Mouse (Mus musculus) MEL (cell line): ENCODE results near the gene Plscr5. TPM values are rescaled to one million over a fixed set of nuclear protein-coding genes. Genes with fewer than 3 reads are reported as not detected.

ENCODE experiments used
- DNase-seq: peaks from one replicate; pipeline ENCODE4 v3.0.0; 2011; ENCODE audit warnings: low read depth, low spot score
- H3K27ac ChIP-seq: 2 replicates; pipeline ENCODE4 v1.5.1; 2012; ENCODE audit warnings: low read depth, mild to moderate bottlenecking, control low read depth, low read length, moderate library complexity; ENCODE audit not compliant: control insufficient read depth
- H3K27me3 ChIP-seq, 2 experiments: fragments of 150-350 bp in 1 of 2; sonication (generic) in 1 of 2; 2 replicates each; pipeline ENCODE4 v1.6.1; 2012; ENCODE audit warnings: low read length in 2 of 2, mild to moderate bottlenecking in 2 of 2, improper control_type of control experiment in 1 of 2, moderate library complexity in 1 of 2; ENCODE audit not compliant: insufficient read depth in 2 of 2, control insufficient read depth in 1 of 2
- H3K36me3 ChIP-seq, 2 experiments: 2 replicates each; pipeline ENCODE4 v1.6.1; 2012 to 2014; ENCODE audit warnings: low read length in 2 of 2, improper control_type of control experiment in 1 of 2, inconsistent platforms in 1 of 2, mild to moderate bottlenecking in 1 of 2; ENCODE audit not compliant: insufficient read depth in 2 of 2, control insufficient read depth in 1 of 2
- H3K4me1 ChIP-seq, 2 experiments: fragments of 150-350 bp in 1 of 2; sonication (generic) in 1 of 2; 2 replicates each; pipeline ENCODE4 v1.6.1; 2012; ENCODE audit warnings: low read length in 2 of 2, improper control_type of control experiment in 1 of 2, mild to moderate bottlenecking in 1 of 2; ENCODE audit not compliant: insufficient read depth in 2 of 2, control insufficient read depth in 1 of 2
- H3K4me3 ChIP-seq, 2 experiments: fragments of 150-350 bp in 1 of 2; sonication (generic) in 1 of 2; 2 replicates each; pipeline ENCODE4 v1.5.1; 2012; ENCODE audit warnings: low read depth in 2 of 2, low read length in 2 of 2, mild to moderate bottlenecking in 2 of 2, moderate library complexity in 2 of 2, control low read depth in 1 of 2, improper control_type of control experiment in 1 of 2; ENCODE audit not compliant: control insufficient read depth in 1 of 2, insufficient read depth in 1 of 2
- H3K79me2 ChIP-seq: 2 replicates; pipeline ENCODE4 v1.6.1; 2012; ENCODE audit warnings: mild to moderate bottlenecking, low read length, moderate library complexity; ENCODE audit not compliant: control insufficient read depth, poor library complexity, insufficient read depth
- H3K9ac ChIP-seq: 2 replicates; pipeline ENCODE4 v1.6.1; 2012; ENCODE audit warnings: low read depth, mild to moderate bottlenecking, control low read depth, low read length, moderate library complexity; ENCODE audit not compliant: control insufficient read depth, poor library complexity, severe bottlenecking
- H3K9me3 ChIP-seq: fragments of 150-350 bp; sonication (generic); replicated peaks from 2 replicates; pipeline ENCODE4 v1.6.1; 2012; ENCODE audit warnings: mild to moderate bottlenecking, low read length, improper control_type of control experiment, moderate library complexity; ENCODE audit not compliant: insufficient read depth
- BHLHE40 ChIP-seq: IDR thresholded peaks from 2 replicates; pipeline ENCODE4 v1.6.1; 2012; ENCODE audit warnings: low read depth, mild to moderate bottlenecking, inconsistent platforms, low read length, improper control_type of control experiment, borderline replicate concordance
- CHD1 ChIP-seq: IDR thresholded peaks from 2 replicates; pipeline ENCODE4 v1.6.1; 2012; ENCODE audit warnings: low read depth, mild to moderate bottlenecking, inconsistent platforms, low read length, improper control_type of control experiment
- CHD2 ChIP-seq: IDR thresholded peaks from 2 replicates; pipeline ENCODE4 v1.6.1; 2011; ENCODE audit warnings: low read length, improper control_type of control experiment
- CTCF ChIP-seq, 3 experiments: IDR thresholded peaks in 2 of 3; conservative IDR thresholded peaks in 1 of 3; 2 replicates each; pipeline ENCODE4 v1.5.1; 2011 to 2012; ENCODE audit warnings: low read length in 3 of 3, low read depth in 2 of 3, mild to moderate bottlenecking in 2 of 3, improper control_type of control experiment in 1 of 3, inconsistent platforms in 1 of 3, mixed read lengths in 1 of 3, moderate library complexity in 1 of 3; ENCODE audit not compliant: control insufficient read depth in 1 of 3, insufficient read depth in 1 of 3, poor library complexity in 1 of 3, severe bottlenecking in 1 of 3
- ELF1 ChIP-seq: IDR thresholded peaks from 2 replicates; pipeline ENCODE4 v1.6.1; 2014; ENCODE audit warnings: low read depth, mild to moderate bottlenecking, inconsistent platforms, low read length, improper control_type of control experiment, moderate library complexity
- EP300 ChIP-seq, 2 experiments: IDR thresholded peaks; 2 replicates each; pipeline ENCODE4 v1.6.1; 2011; ENCODE audit warnings: improper control_type of control experiment in 2 of 2, low read length in 2 of 2, low read depth in 1 of 2, mild to moderate bottlenecking in 1 of 2
- ETS1 ChIP-seq: IDR thresholded peaks from 2 replicates; pipeline ENCODE4 v1.6.1; 2012; ENCODE audit warnings: low read depth, mild to moderate bottlenecking, inconsistent platforms, low read length, improper control_type of control experiment, moderate library complexity
- GABPA ChIP-seq: IDR thresholded peaks from 2 replicates; pipeline ENCODE4 v1.6.1; 2012; ENCODE audit warnings: low read depth, mild to moderate bottlenecking, inconsistent platforms, low read length, improper control_type of control experiment, moderate library complexity
- HCFC1 ChIP-seq: IDR thresholded peaks from 2 replicates; pipeline ENCODE4 v1.6.1; 2012; ENCODE audit warnings: low read depth, mild to moderate bottlenecking, inconsistent platforms, low read length, improper control_type of control experiment, moderate library complexity
- MAFK ChIP-seq: IDR thresholded peaks from 2 replicates; pipeline ENCODE4 v1.6.1; 2011; ENCODE audit warnings: low read depth, mild to moderate bottlenecking, low read length, improper control_type of control experiment, borderline replicate concordance
- MAX ChIP-seq: IDR thresholded peaks from 2 replicates; pipeline ENCODE4 v1.6.1; 2011; ENCODE audit warnings: low read length, improper control_type of control experiment
- MEF2A ChIP-seq: IDR thresholded peaks from 2 replicates; pipeline ENCODE4 v1.6.1; 2014; ENCODE audit warnings: low read depth, mild to moderate bottlenecking, inconsistent platforms, low read length, improper control_type of control experiment; ENCODE audit not compliant: poor library complexity, insufficient replicate concordance, severe bottlenecking; ENCODE audit errors: extremely low read depth
- MXI1 ChIP-seq: IDR thresholded peaks from 2 replicates; pipeline ENCODE4 v1.6.1; 2011; ENCODE audit warnings: mild to moderate bottlenecking, low read depth, low read length, improper control_type of control experiment
- NELFE ChIP-seq: IDR thresholded peaks from 2 replicates; pipeline ENCODE4 v1.6.1; 2011; ENCODE audit warnings: low read depth, low read length, improper control_type of control experiment
- NRF1 ChIP-seq: IDR thresholded peaks from 2 replicates; pipeline ENCODE4 v1.6.1; 2014; ENCODE audit warnings: low read depth, mild to moderate bottlenecking, inconsistent platforms, low read length, improper control_type of control experiment, moderate library complexity; ENCODE audit not compliant: poor library complexity, insufficient read depth, severe bottlenecking
- POLR2A ChIP-seq, 2 experiments: IDR thresholded peaks; 2 replicates each; pipeline ENCODE4 v1.6.1; 2011 to 2012; ENCODE audit warnings: low read length in 2 of 2, mild to moderate bottlenecking in 2 of 2, control low read depth in 1 of 2, improper control_type of control experiment in 1 of 2, low read depth in 1 of 2, moderate library complexity in 1 of 2; ENCODE audit not compliant: control insufficient read depth in 1 of 2, insufficient read depth in 1 of 2, poor library complexity in 1 of 2
- POLR2AphosphoS2 ChIP-seq: IDR thresholded peaks from 2 replicates; pipeline ENCODE4 v1.6.1; 2011; ENCODE audit warnings: low read length, improper control_type of control experiment
- RAD21 ChIP-seq: IDR thresholded peaks from 2 replicates; pipeline ENCODE4 v1.6.1; 2011; ENCODE audit warnings: mild to moderate bottlenecking, low read depth, low read length, improper control_type of control experiment
- SMC3 ChIP-seq: IDR thresholded peaks from 2 replicates; pipeline ENCODE4 v1.6.1; 2011; ENCODE audit warnings: low read depth, low read length, improper control_type of control experiment
- UBTF ChIP-seq: IDR thresholded peaks from 2 replicates; pipeline ENCODE4 v1.6.1; 2012; ENCODE audit warnings: low read depth, mild to moderate bottlenecking, inconsistent platforms, low read length, improper control_type of control experiment, moderate library complexity, borderline replicate concordance; ENCODE audit not compliant: insufficient read depth
- USF2 ChIP-seq, 2 experiments: IDR thresholded peaks; 2 replicates each; pipeline ENCODE4 v1.6.1; 2011 to 2012; ENCODE audit warnings: improper control_type of control experiment in 2 of 2, low read length in 2 of 2, borderline replicate concordance in 1 of 2, inconsistent platforms in 1 of 2, low read depth in 1 of 2, mild to moderate bottlenecking in 1 of 2; ENCODE audit not compliant: insufficient read depth in 1 of 2
- ZC3H11A ChIP-seq: IDR thresholded peaks from 2 replicates; pipeline ENCODE4 v1.6.1; 2012; ENCODE audit warnings: low read depth, mild to moderate bottlenecking, inconsistent platforms, low read length, improper control_type of control experiment
- ZKSCAN1 ChIP-seq: IDR thresholded peaks from 2 replicates; pipeline ENCODE4 v1.6.1; 2012; ENCODE audit warnings: low read depth, mild to moderate bottlenecking, inconsistent platforms, low read length, improper control_type of control experiment, moderate library complexity
- ZMIZ1 ChIP-seq: IDR thresholded peaks from 2 replicates; pipeline ENCODE4 v1.6.1; 2012; ENCODE audit warnings: low read depth, mild to moderate bottlenecking, inconsistent platforms, low read length, improper control_type of control experiment, moderate library complexity
- polyA plus RNA-seq, 2 experiments: library from polyadenylated mRNA; stranded (reverse) in 1 of 2; unstranded in 1 of 2; fragments of >175 nt in 1 of 2; fragments of >200 nt in 1 of 2; gene quantifications; 2 replicates each; pipeline versions ENCODE4 v1.2.1 to v1.2.4; 2012; ENCODE audit warnings: low replicate concordance in 2 of 2, low read depth in 1 of 2; ENCODE audit not compliant: insufficient read length in 2 of 2, insufficient read depth in 1 of 2, missing spikeins in 1 of 2
- total RNA-seq: library from RNA; depleted of rRNA; stranded (reverse); fragments of 300-350 nt; gene quantifications from 2 replicates; pipeline ENCODE4 v1.2.3, GENCODE M21; 2012

Plscr5 gene
- total and polyA plus RNA-seq, 3 experiments: not detected

DNA sequence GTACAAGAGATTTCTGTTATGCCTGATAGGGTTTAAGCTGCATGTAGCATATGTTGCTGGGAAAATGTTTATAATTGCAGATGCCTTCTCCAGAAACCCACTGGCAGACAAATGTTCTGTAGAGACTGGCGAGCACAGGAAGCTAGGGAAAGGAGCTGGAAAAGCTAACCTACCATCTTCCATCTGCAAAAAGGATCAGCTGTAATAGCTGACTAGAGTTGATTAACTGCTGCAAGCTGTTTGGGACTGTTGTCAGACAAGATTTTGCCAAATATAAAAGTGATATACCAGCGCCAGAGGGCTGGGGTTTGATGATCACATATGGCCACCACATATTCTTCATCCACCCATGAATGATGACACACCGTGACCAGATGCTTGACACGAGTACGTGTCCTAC, 6.8 kb downstream of the Plscr5 start:
- no peak overlapping the region for H3K4me3 ChIP-seq
- H3K4me1 ChIP-seq: no peaks in the 10 kb centered on the region
- H3K79me2 ChIP-seq: no peaks in the 10 kb centered on the region
- DNase-seq: no peak
- no peaks in the 10 kb centered on the region for H3K9me3 ChIP-seq
- H3K36me3 ChIP-seq: no peaks in the 10 kb centered on the region
- no peak overlapping the region for H3K27ac ChIP-seq
- no peak for TF ChIP-seq ETS1
- TF ChIP-seq ZKSCAN1: no peak
- no peak for TF ChIP-seq SMC3
- TF ChIP-seq POLR2AphosphoS2: no peak
- no peak for TF ChIP-seq HCFC1
- TF ChIP-seq MAFK: no peak
- TF ChIP-seq MEF2A: no peak
- TF ChIP-seq ZMIZ1: no peak
- TF ChIP-seq MAX: no peak
- no peak for TF ChIP-seq ZC3H11A
- no peak for TF ChIP-seq NELFE
- H3K9ac ChIP-seq: no peak overlapping the region
- peaks cover 0 to 2% of the 10 kb centered on the region in 2 experiments for H3K27me3 ChIP-seq

DNA sequence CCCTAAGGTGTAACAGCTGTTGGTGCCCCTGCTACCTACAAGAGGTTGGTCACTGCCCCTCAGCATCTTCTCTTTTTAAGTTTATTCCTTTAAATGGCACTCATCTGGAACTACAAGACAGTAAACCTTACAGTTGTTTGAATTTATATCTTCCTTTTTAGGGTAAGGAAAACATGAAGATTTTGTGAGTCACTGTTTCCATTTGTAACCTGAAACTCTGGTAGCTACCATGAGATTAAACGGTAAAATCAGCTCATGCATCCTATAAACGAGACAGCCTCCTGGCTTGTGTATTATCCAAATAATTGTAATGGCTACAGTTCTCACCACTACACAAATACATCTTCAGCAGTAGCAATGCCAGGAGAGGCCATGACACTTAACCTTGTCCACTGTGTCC, 11.7 kb downstream of the Plscr5 start:
- Histone ChIP-seq H3K27me3 (peaks cover 2% of the 10 kb centered on the region in 2 experiments), H3K79me2 (no peaks in the 10 kb centered on the region), H3K9me3 (no peaks in the 10 kb centered on the region), H3K9ac (no peak overlapping the region), H3K36me3 (peaks cover 0 to 4% of the 10 kb centered on the region in 2 experiments; a peak in 1 of 4 replicates), H3K4me3 (no peak overlapping the region), H3K4me1 (peaks cover 0 to 4% of the 10 kb centered on the region in 2 experiments; a peak in 2 of 4 replicates), H3K27ac (no peak overlapping the region)
- TF ChIP-seq EP300 (IDR thresholded peaks at IDR 0.05; ENCODE audit: low read depth in 1 of 2, low read length in 2 of 2) (no peak), BHLHE40 (no peak), NELFE (no peak), UBTF (no peak), RAD21 (no peak), ZC3H11A (no peak)
- DNase-seq: no peak

DNA sequence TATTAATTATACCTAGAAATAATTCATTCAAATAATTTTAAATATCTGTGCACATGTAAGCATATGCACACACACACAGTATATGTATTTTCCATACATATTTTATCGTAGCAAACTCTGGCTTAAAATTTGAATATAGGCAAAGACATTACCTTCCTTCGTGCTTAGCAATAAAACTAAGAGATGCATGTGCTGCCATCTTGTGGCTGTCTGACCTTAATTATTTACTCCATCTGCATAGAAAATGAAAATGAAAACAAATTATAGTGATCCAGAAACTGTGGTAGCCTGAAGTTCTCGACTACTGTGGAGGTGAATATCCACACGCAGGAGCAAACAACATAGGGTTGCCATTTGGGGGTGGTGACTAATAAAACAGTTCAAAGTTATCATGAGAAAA, 14.6 kb downstream of the Plscr5 start:
- Histone ChIP-seq H3K4me1 (peaks cover 0 to 8% of the 10 kb centered on the region in 2 experiments; a peak in 3 of 4 replicates), H3K79me2 (no peaks in the 10 kb centered on the region), H3K27ac (no peak overlapping the region), H3K36me3 (peaks cover 0 to 8% of the 10 kb centered on the region in 2 experiments; a peak in 2 of 4 replicates), H3K27me3 (peaks cover 0 to 2% of the 10 kb centered on the region in 2 experiments; a peak in 3 of 4 replicates), H3K9me3 (no peaks in the 10 kb centered on the region), H3K4me3 (peak overlapping the region; percentile 63 to 71), H3K9ac (peak overlapping the region; percentile 64)
- peak; percentile 84 for DNase-seq
- TF ChIP-seq USF2 (IDR thresholded peaks at IDR 0.05; ENCODE audit: borderline replicate concordance in 1 of 2, insufficient read depth in 1 of 2, low read depth in 1 of 2, low read length in 2 of 2) (no peak), CTCF (IDR thresholded peaks at IDR 0.05 in 2 of 3, conservative IDR thresholded peaks at IDR 0.05 in 1 of 3; ENCODE audit: control insufficient read depth in 1 of 3, insufficient read depth in 1 of 3, low read depth in 2 of 3, low read length in 3 of 3, poor library complexity in 1 of 3, severe bottlenecking in 1 of 3) (peak; percentile 19 to 81 (median 45); a peak in 5 of 6 replicates), CHD2 (no peak), ZC3H11A (peak; percentile 64), MAFK (no peak), CHD1 (no peak), GABPA (no peak), RAD21 (peak; percentile 78), SMC3 (peak; percentile 90), NRF1 (no peak), MEF2A (no peak), POLR2A (IDR thresholded peaks at IDR 0.05; ENCODE audit: control insufficient read depth in 1 of 2, insufficient read depth in 1 of 2, low read depth in 1 of 2, low read length in 2 of 2, poor library complexity in 1 of 2) (no peak), MXI1 (0 out of 2 replicates have a peak, but pooled peaks have one; percentile 24), ZMIZ1 (no peak), MAX (no peak), POLR2AphosphoS2 (no peak), ELF1 (no peak), ZKSCAN1 (no peak)
